Mouse (Mus musculus) stomach, postnatal 0 days (tissue): ENCODE results near the gene Apobec3.

ENCODE experiments used
- CTCF ChIP-seq: IDR thresholded peaks from 2 replicates; pipeline ENCODE4 v1.5.1; 2016; ENCODE audit warnings: antibody characterized with exemption, low read depth, mild to moderate bottlenecking, moderate library complexity
- EP300 ChIP-seq: optimal IDR thresholded peaks from 2 replicates; pipeline ENCODE3; 2016; ENCODE audit warnings: antibody characterized with exemption

GRCm38 (mm10) chr15:79891436-79892212 is at the start of gene Apobec3:
- TF ChIP-seq CTCF: peak; percentile 90
- TF ChIP-seq EP300: no peak
